In genomic region chr17:30114761-30115160, GRCm38 (mm10) we compare ENCODE assay signal across 8 mouse cellular contexts.
DNase-seq lines count a peak whose midpoint lies in the region; ATAC-seq and TF ChIP-seq lines count a peak whose summit lies in the region.

No protein-coding gene starts in this region.

- H3K4me2 ChIP-seq in hindbrain, postnatal 0 days (ENCODE audit: low read depth, low read length), result no peak overlapping the region

- H3K4me1 ChIP-seq in hindbrain, postnatal 0 days (ENCODE audit: insufficient read depth, low read length), result peaks cover 4% of the 10 kb centered on the region; the same call in 1 of the 2 replicates
- peaks cover 30% of the 10 kb centered on the region for H3K4me1 ChIP-seq in hindbrain, embryonic 10.5 days (replicated peaks)

- H3K4me3 ChIP-seq in hindbrain, postnatal 0 days (ENCODE audit: low read length), result no peak overlapping the region
- H3K4me3 ChIP-seq in hindbrain, embryonic 10.5 days, result no peak overlapping the region

- WGBS in hindbrain, postnatal 0 days, result 88% methylated on average over 3 of the region's 3 CpGs
- WGBS in hindbrain, embryonic 10.5 days, result 78% methylated on average over 3 of the region's 3 CpGs

- H3K27ac ChIP-seq in hindbrain, postnatal 0 days, result no peak overlapping the region
- H3K27ac ChIP-seq in hindbrain, embryonic 10.5 days, result no peak overlapping the region

- ATAC-seq in hindbrain, postnatal 0 days, result no peak
- no peak for ATAC-seq in inflammation-experienced regulatory T-cells, adult 6 months

- no peak for DNase-seq in hindbrain, postnatal 0 days (ENCODE audit: low spot score)
- DNase-seq in hindbrain, embryonic 10.5 days (ENCODE audit: low spot score), result no peak
- DNase-seq in 3T3-L1 (ENCODE audit: low read depth, low spot score), result peak; percentile 65
- peak; percentile 32 for DNase-seq in ES-CJ7 (ENCODE audit: low read depth, low spot score)
- peak; percentile 72 for DNase-seq in kidney, postnatal 10 days
- peak; percentile 65 for DNase-seq in thymus, postnatal 25 days
- no peak for DNase-seq in ovary, postnatal 14 days (ENCODE audit: low spot score)

- no peak overlapping the region for H3K9ac ChIP-seq in hindbrain, postnatal 0 days (replicated peaks; ENCODE audit: low read length)

- no peaks in the 10 kb centered on the region for H3K27me3 ChIP-seq in hindbrain, postnatal 0 days (ENCODE audit: insufficient read depth, low read length)
- H3K27me3 ChIP-seq in hindbrain, embryonic 10.5 days (ENCODE audit: insufficient read depth, poor library complexity, severe bottlenecking), result no peaks in the 10 kb centered on the region

- no peaks in the 10 kb centered on the region for H3K36me3 ChIP-seq in hindbrain, postnatal 0 days (ENCODE audit: insufficient read depth, low read length)
- H3K36me3 ChIP-seq in hindbrain, embryonic 10.5 days, result peaks cover 7% of the 10 kb centered on the region; the same call in 1 of the 2 replicates

- peak; percentile 47 for TF ChIP-seq CTCF in hindbrain, postnatal 0 days (IDR thresholded peaks at IDR 0.05; ENCODE audit: low read depth)

- no peaks in the 10 kb centered on the region for H3K9me3 ChIP-seq in hindbrain, postnatal 0 days (ENCODE audit: low read length)
- no peaks in the 10 kb centered on the region for H3K9me3 ChIP-seq in hindbrain, embryonic 10.5 days

Comparison
In these comparisons a context has a peak if more than half of its experiments do, and no peak if none do; other contexts are left out.
1. DNase-seq: peak in 3T3-L1 (single experiment), ES-CJ7 (single experiment), kidney, postnatal 10 days (single experiment) and thymus, postnatal 25 days (single experiment); none in hindbrain, postnatal 0 days (single experiment), hindbrain, embryonic 10.5 days (single experiment) and ovary, postnatal 14 days (single experiment).